Mouse (Mus musculus) heart, adult 2 months (tissue): ENCODE measurements at regions not wholly inside any gene's neighbourhood (a gene's known extent, or its start where the extent isn't known, plus 50 kb on each side); places are given as distances from the start of the nearest gene placed in this dataset.
A peak's percentile ranks its signal among the peaks of the same experiment; 100 is the strongest.
"Not testable (repeated sequence)": the region's sequence is repeated elsewhere in the genome, so short reads cannot be mapped to it uniquely, and the experiment has no call there.

Experiments
- DNase-seq, 2 experiments: peaks; one replicate each; pipeline ENCODE4 v3.0.0; 2021
- H3K27ac ChIP-seq: fragments of 200-600 bp; 2 replicates; pipeline ENCODE4 v1.8.1; 2022
- H3K27me3 ChIP-seq: fragments of 200-500 bp; 2 replicates; pipeline ENCODE4 v1.6.1; 2012; ENCODE audit warnings: mild to moderate bottlenecking, low read length, inconsistent platforms, mixed read lengths; ENCODE audit not compliant: control insufficient read depth, insufficient read depth
- H3K36me3 ChIP-seq: fragments of 200-500 bp; 2 replicates; pipeline ENCODE4 v1.6.1; 2012; ENCODE audit warnings: low read length, inconsistent platforms; ENCODE audit not compliant: control insufficient read depth, insufficient read depth
- H3K4me1 ChIP-seq: fragments of 200-500 bp; 2 replicates; pipeline ENCODE4 v1.6.1; 2011; ENCODE audit warnings: low read length; ENCODE audit not compliant: control insufficient read depth, insufficient read depth
- H3K4me3 ChIP-seq: fragments of 200-600 bp; 2 replicates; pipeline ENCODE4 v1.8.1; 2022
- H3K79me2 ChIP-seq: fragments of 200-500 bp; replicated peaks from 2 replicates; pipeline ENCODE4 v1.6.1; 2012; ENCODE audit warnings: mild to moderate bottlenecking, inconsistent platforms, low read length, moderate library complexity, mixed read lengths; ENCODE audit not compliant: control insufficient read depth, insufficient read depth
- H3K9ac ChIP-seq: fragments of 200-500 bp; 2 replicates; pipeline ENCODE4 v1.6.1; 2012; ENCODE audit warnings: low read depth, mild to moderate bottlenecking, control low read depth, inconsistent platforms, low read length, mixed read lengths
- CTCF ChIP-seq: fragments of 200-600 bp; IDR thresholded peaks from 2 replicates; pipeline ENCODE4 v1.8.1; 2022; ENCODE audit warnings: antibody characterized with exemption, mild to moderate bottlenecking, moderate library complexity
- EP300 ChIP-seq: fragments of 200-500 bp; IDR thresholded peaks from 2 replicates; pipeline ENCODE4 v1.6.1; 2011; ENCODE audit warnings: low read depth, low read length, control low read depth; ENCODE audit not compliant: insufficient read depth
- POLR2A ChIP-seq: fragments of 200-500 bp; IDR thresholded peaks from 2 replicates; pipeline ENCODE4 v1.6.1; 2011; ENCODE audit warnings: mild to moderate bottlenecking, low read depth, low read length, control low read depth; ENCODE audit not compliant: insufficient read depth
- WGBS: fragments of 180-500 bp; shearing (Covaris S2); methylation state at CpG from one replicate; pipeline ENCODE4 v1.1.7; 2018; 5-methylcytosine and 5-hydroxymethylcytosine counted together
- intact Hi-C: fragments of 180-260 bp; cut with DNase I; formaldehyde crosslinking; loops from one replicate; pipeline ENCODE4 v1.15.1; 2025

- intact Hi-C loops: no loop called here
- WGBS: 88% methylated on average over 6 of the region's 6 CpGs
These were observed 414.3 kb downstream of the Gtdc1 start for GRCm38 (mm10) chr2:44513080-44513724.

GRCm38 (mm10) chr2:44512334-44512733 is 415.1 kb downstream of the Gtdc1 start:
- no peaks in the 10 kb centered on the region for H3K27me3 ChIP-seq
- H3K9ac ChIP-seq: no peak overlapping the region
- no peaks in the 10 kb centered on the region for H3K79me2 ChIP-seq
- no peak overlapping the region for H3K4me3 ChIP-seq
- H3K4me1 ChIP-seq: no peaks in the 10 kb centered on the region
- WGBS: 53% methylated on average over 8 of the region's 8 CpGs
- peak in 1 of 2 experiments; percentile 14 for DNase-seq
- no peaks in the 10 kb centered on the region for H3K36me3 ChIP-seq
- intact Hi-C loops: no loop called here
- no peak overlapping the region for H3K27ac ChIP-seq
- no peak for TF ChIP-seq POLR2A
- TF ChIP-seq EP300: no peak
- no peak for TF ChIP-seq CTCF

More at GRCm38 (mm10) chr2:44513080-44513724, 414.3 kb downstream of the Gtdc1 start:
- Histone ChIP-seq H3K79me2 (no peaks in the 10 kb centered on the region), H3K4me3 (no peak overlapping the region), H3K9ac (no peak overlapping the region), H3K36me3 (no peaks in the 10 kb centered on the region; the same call in 1 of the 2 replicates), H3K27ac (no peak overlapping the region), H3K4me1 (peaks cover 4% of the 10 kb centered on the region; the same call in 1 of the 2 replicates), H3K27me3 (no peaks in the 10 kb centered on the region)
- TF ChIP-seq EP300 (no peak), CTCF (no peak), POLR2A (no peak)
- no peak for DNase-seq

GRCm38 (mm10) chr2:44509101-44509500 is 418.4 kb downstream of the Gtdc1 start:
- no peaks in the 10 kb centered on the region for H3K36me3 ChIP-seq
- H3K4me3 ChIP-seq: no peak overlapping the region
- TF ChIP-seq CTCF (no peak), EP300 (no peak), POLR2A (no peak)
- peak in 1 of 2 experiments; percentile 34 for DNase-seq
- no peaks in the 10 kb centered on the region for H3K27me3 ChIP-seq
- no peak overlapping the region for H3K9ac ChIP-seq
- no peaks in the 10 kb centered on the region for H3K79me2 ChIP-seq
- 43% methylated on average over 4 of the region's 4 CpGs for WGBS
- intact Hi-C loops: no loop called here
- no peak overlapping the region for H3K27ac ChIP-seq
- H3K4me1 ChIP-seq: no peaks in the 10 kb centered on the region

GRCm38 (mm10) chr2:44504273-44504672 is 423.2 kb downstream of the Gtdc1 start:
- H3K9ac ChIP-seq: no peak overlapping the region
- DNase-seq: peak in 1 of 2 experiments; percentile 13
- TF ChIP-seq POLR2A: no peak
- no peak for TF ChIP-seq EP300
- TF ChIP-seq CTCF: no peak
- no peak overlapping the region for H3K27ac ChIP-seq
- no peaks in the 10 kb centered on the region for H3K27me3 ChIP-seq
- H3K4me3 ChIP-seq: no peak overlapping the region
- no peaks in the 10 kb centered on the region for H3K36me3 ChIP-seq
- no peaks in the 10 kb centered on the region for H3K4me1 ChIP-seq
- WGBS: 45% methylated on average over 6 of the region's 6 CpGs
- no peaks in the 10 kb centered on the region for H3K79me2 ChIP-seq
- intact Hi-C loops: no loop called here

GRCm38 (mm10) chr2:44490806-44491205 is 436.7 kb downstream of the Gtdc1 start:
- DNase-seq, intact Hi-C loops, H3K36me3 ChIP-seq, H3K4me1 ChIP-seq, H3K9ac ChIP-seq, H3K4me3 ChIP-seq, H3K27me3 ChIP-seq, H3K27ac ChIP-seq, H3K79me2 ChIP-seq: not testable (repeated sequence)
- 94% methylated on average over 1 of the region's 1 CpGs for WGBS

- no peaks in the 10 kb centered on the region for H3K36me3 ChIP-seq
- H3K4me1 ChIP-seq: no peaks in the 10 kb centered on the region
- H3K4me3 ChIP-seq: no peak overlapping the region
- DNase-seq: no peak
- no peaks in the 10 kb centered on the region for H3K79me2 ChIP-seq
- intact Hi-C loops: no loop called here
- no peaks in the 10 kb centered on the region for H3K27me3 ChIP-seq
- no peak for TF ChIP-seq EP300
- TF ChIP-seq CTCF: no peak
- no peak for TF ChIP-seq POLR2A
- no peak overlapping the region for H3K9ac ChIP-seq
- H3K27ac ChIP-seq: no peak overlapping the region
- WGBS: 93% methylated on average over 4 of the region's 4 CpGs
These were observed 437.2 kb downstream of the Gtdc1 start for GRCm38 (mm10) chr2:44490230-44490629.
